Mouse (Mus musculus): Measurements from ENCODE around the gene Iqsec3. TPM values are rescaled to one million over a fixed set of nuclear protein-coding genes. Genes with fewer than 3 reads are reported as not detected.

Gene Iqsec3
- polyA plus RNA-seq, 1 experiment: not detected

GRCm38 (mm10) chr6:121472273-121472672 is 1.2 kb downstream of the Iqsec3 start:
- TF ChIP-seq GATA1 (IDR thresholded peaks at IDR 0.05; ENCODE audit: low read length): no peak

- no peak for TF ChIP-seq GATA1 (IDR thresholded peaks at IDR 0.05; ENCODE audit: low read length)
Measured at GRCm38 (mm10) chr6:121468235-121468634, 5.2 kb downstream of the Iqsec3 start.

GRCm38 (mm10) chr6:121462628-121463340 is 10.7 kb downstream of the Iqsec3 start:
- TF ChIP-seq GATA1 (IDR thresholded peaks at IDR 0.05; ENCODE audit: low read length): no peak

GRCm38 (mm10) chr6:121457381-121457780 is 16.1 kb downstream of the Iqsec3 start:
- TF ChIP-seq GATA1 (IDR thresholded peaks at IDR 0.05; ENCODE audit: low read length): no peak

GRCm38 (mm10) chr6:121456651-121457050 is 16.8 kb downstream of the Iqsec3 start:
- no peak for TF ChIP-seq GATA1 (IDR thresholded peaks at IDR 0.05; ENCODE audit: low read length)

GRCm38 (mm10) chr6:121454549-121455494 is 18.7 kb downstream of the Iqsec3 start:
- TF ChIP-seq GATA1 (IDR thresholded peaks at IDR 0.05; ENCODE audit: low read length): no peak

GRCm38 (mm10) chr6:121453776-121454175 is 19.7 kb downstream of the Iqsec3 start:
- TF ChIP-seq GATA1 (IDR thresholded peaks at IDR 0.05; ENCODE audit: low read length): no peak

- no peak for TF ChIP-seq GATA1 (IDR thresholded peaks at IDR 0.05; ENCODE audit: low read length)
Measured at GRCm38 (mm10) chr6:121451703-121452102, 21.8 kb downstream of the Iqsec3 start.

GRCm38 (mm10) chr6:121440696-121441220 is 32.7 kb downstream of the Iqsec3 start:
- TF ChIP-seq GATA1 (IDR thresholded peaks at IDR 0.05; ENCODE audit: low read length): no peak

GRCm38 (mm10) chr6:121424830-121425229 is 48.6 kb downstream of the Iqsec3 start:
- TF ChIP-seq GATA1 (IDR thresholded peaks at IDR 0.05; ENCODE audit: low read length): no peak

- TF ChIP-seq GATA1 (IDR thresholded peaks at IDR 0.05; ENCODE audit: low read length): no peak
Measured at GRCm38 (mm10) chr6:121424403-121424802, 49.1 kb downstream of the Iqsec3 start.

GRCm38 (mm10) chr6:121412558-121413297 is 60.8 kb downstream of the Iqsec3 start:
- no peak for TF ChIP-seq GATA1 (IDR thresholded peaks at IDR 0.05; ENCODE audit: low read length)

GRCm38 (mm10) chr6:121407571-121408011 is 65.9 kb downstream of the Iqsec3 start:
- no peak for TF ChIP-seq GATA1 (IDR thresholded peaks at IDR 0.05; ENCODE audit: low read length)

- TF ChIP-seq GATA1 (IDR thresholded peaks at IDR 0.05; ENCODE audit: low read length): no peak
Measured at GRCm38 (mm10) chr6:121405311-121405710, 68.2 kb downstream of the Iqsec3 start.

- no peak for TF ChIP-seq GATA1 (IDR thresholded peaks at IDR 0.05; ENCODE audit: low read length)
Measured at GRCm38 (mm10) chr6:121402661-121403244, 70.7 kb downstream of the Iqsec3 start.
